Mouse (Mus musculus) small intestine, adult 10 weeks (tissue): ENCODE measurements around the gene Shisal2a. TPM values are rescaled to one million over a fixed set of nuclear protein-coding genes. Genes with fewer than 3 reads are reported as not detected.

Experiments used
- polyA plus RNA-seq: library from polyadenylated mRNA; stranded (reverse); fragments of 350-450 nt; fragmentation: Illumina TruSeq; extraction: RNeasy Lipid Tissue Mini Kit (QIAGEN cat#74804); gene quantifications from one replicate; pipeline ENCODE4 v1.2.3, GENCODE M21; 2014; ENCODE audit warnings: low replicate concordance

The Shisal2a gene
- polyA plus RNA-seq: not detected

GRCm38 (mm10) chr4:108383183-108383714, at the start of gene Shisal2a:
Shisal2a (minus strand) TSS chr4:108383349.

GRCm38 (mm10) chr4:108406861-108407401, 23.8 kb upstream of the Shisal2a start, which contains the start of gene Gpx7:
Gpx7 (minus strand) TSS chr4:108406961.

DNA sequence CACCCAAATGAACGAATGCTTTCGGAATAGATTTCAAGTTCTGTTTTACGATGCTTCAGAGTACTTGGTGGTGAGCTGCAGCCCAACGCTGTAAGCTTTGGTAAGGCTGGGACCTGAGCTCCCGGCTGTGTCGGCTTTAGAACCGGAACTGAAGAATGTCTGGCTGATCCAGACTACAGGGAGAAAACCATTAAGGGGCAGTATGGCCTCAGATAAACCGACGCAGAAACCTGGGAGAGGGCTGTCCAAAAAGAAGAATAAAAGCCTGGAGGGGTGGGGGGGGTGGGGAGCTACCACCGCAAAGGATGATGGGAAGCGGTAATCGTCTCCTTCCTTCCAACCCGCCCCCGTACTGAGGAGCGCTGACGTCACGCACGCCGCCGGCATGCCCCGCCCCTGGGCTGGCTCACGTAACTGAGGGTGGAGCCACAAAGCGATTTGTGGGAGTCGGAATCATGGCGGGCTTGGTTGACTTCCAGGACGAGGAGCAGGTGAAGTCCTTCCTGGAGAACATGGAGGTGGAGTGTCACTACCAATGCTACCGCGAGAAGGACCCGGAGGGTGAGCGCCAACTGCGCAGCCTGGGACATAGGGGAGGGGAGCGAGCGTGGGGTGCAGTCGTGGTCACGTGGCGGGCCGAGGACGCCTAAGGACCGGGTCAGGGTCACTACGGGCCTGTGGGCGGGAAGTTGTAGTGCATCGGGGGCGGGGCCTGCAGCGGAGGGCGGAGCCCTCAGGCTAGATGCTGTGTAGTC, 55.2 kb downstream of the Shisal2a start, which contains the start of gene Coa7:
Gene Coa7 (plus strand): TSS at position 411 of the 755 bp plus-strand sequence.

Other genes with a start within 250 kb of the Shisal2a start
- gene Scp2, start 238.4 kb downstream of the Shisal2a start, polyA plus RNA-seq: 1,645 TPM
- 9.0 TPM for gene Echdc2, start 217.9 kb downstream of the Shisal2a start, polyA plus RNA-seq
- 1.5 TPM for gene Zyg11a, start 165.3 kb downstream of the Shisal2a start, polyA plus RNA-seq
- gene Zyg11b, start 82.3 kb downstream of the Shisal2a start, polyA plus RNA-seq: 37.2 TPM
- gene Coa7, start 55.2 kb downstream of the Shisal2a start, polyA plus RNA-seq: 10.7 TPM
- not detected for gene Gpx7, start 23.6 kb upstream of the Shisal2a start, polyA plus RNA-seq
- gene Tut4, start 76.1 kb upstream of the Shisal2a start, polyA plus RNA-seq: 19.3 TPM
- gene Prpf38a, start 196.0 kb upstream of the Shisal2a start, polyA plus RNA-seq: 48.5 TPM
- 0.97 TPM for gene Orc1, start 196.1 kb upstream of the Shisal2a start, polyA plus RNA-seq
- gene Cc2d1b, start 236.6 kb upstream of the Shisal2a start, polyA plus RNA-seq: 34.9 TPM